Mouse (Mus musculus) CD4-positive, CD25-positive, alpha-beta regulatory T cell (primary cell): ENCODE measurements around the gene Olfr25. TPM values are rescaled to one million over a fixed set of nuclear protein-coding genes. Genes with fewer than 3 reads are reported as not detected.

Source experiments
- polyA plus RNA-seq: library from polyadenylated mRNA; unstranded; fragments of 100-300 nt; shearing (Covaris generic); gene quantifications from one replicate; pipeline ENCODE4 v1.2.1, GENCODE M21; 2017

Gene Olfr25
- 0.07 TPM for polyA plus RNA-seq

DNA sequence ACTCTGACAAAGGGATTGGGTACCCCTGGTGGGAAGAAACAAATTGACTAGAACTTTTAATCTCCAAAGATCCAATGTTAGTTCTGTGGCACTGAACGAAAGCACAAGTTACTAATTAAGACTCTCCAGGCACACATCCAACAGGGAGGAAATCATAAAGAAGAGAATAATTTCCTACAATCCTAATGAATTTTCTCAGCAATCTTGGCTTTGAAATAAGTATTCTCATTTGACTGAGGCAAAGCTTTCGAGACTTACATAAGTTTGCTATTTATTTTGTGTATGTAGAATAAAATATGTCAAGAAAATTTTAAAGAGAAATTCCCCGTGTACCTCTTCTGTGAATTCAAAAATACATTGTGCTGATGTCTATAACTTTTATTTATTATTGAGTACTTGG lies at the start of gene Olfr25:
Gene Olfr25, plus strand, starts transcription at position 301 of the 400 bp plus-strand sequence.

GRCm38 (mm10) chr9:38290807-38291206 lies 38.1 kb upstream of the Olfr25 start, which contains the start of gene Olfr896-ps1:
TSS of gene Olfr896-ps1 (plus strand) at chr9:38291107.

DNA sequence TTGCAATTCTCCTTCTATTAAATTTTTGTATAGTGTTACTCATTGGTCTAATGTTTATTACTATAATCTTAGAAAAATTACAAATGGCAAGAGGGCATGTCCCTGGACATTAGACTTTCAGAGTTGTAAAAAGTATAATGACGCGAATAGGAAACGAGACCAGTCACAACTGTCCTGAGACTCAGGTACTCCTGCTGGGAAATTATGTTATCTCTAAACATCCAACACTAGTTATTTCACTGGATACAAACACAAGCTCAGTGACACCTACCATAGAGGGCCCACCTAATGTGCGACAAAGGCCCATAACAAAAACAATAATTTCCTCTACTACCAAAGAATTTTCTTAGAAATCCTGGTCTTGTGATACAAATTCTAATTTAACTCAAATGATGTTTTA lies 19.3 kb downstream of the Olfr25 start, which contains the start of gene Olfr898:
Gene Olfr898, plus strand, starts transcription at position 301 of the 400 bp plus-strand sequence.

GRCm38 (mm10) chr9:38366596-38366995 lies 37.7 kb downstream of the Olfr25 start, which contains the start of gene Olfr250:
TSS of gene Olfr250 (plus strand) at chr9:38366896.

DNA sequence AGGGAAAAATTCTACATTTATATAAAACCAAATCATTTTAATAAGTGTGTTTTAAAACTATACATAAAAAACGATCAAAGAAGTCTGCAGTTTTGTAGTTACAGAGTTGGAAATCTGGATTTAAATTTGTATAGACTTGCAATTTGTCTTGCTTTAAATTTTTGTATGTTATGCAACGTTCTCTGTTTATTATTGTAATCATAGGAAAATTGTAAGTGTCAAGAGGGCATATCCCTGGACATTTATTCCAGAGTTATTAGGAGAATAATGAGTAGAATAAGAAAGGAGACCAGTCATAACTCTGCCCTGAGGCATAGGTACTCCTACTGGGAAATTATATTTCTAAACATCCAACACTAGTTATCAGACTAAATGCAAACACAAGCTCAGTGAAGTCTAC lies 47.9 kb downstream of the Olfr25 start, which contains the start of gene Olfr251:
Gene Olfr251, plus strand, starts transcription at position 301 of the 400 bp plus-strand sequence.

Other genes with a start within 250 kb of the Olfr25 start
- gene Olfr887, start 245.0 kb upstream of the Olfr25 start, polyA plus RNA-seq: 0.06 TPM
- 0.10 TPM for gene Olfr888, start 220.9 kb upstream of the Olfr25 start, polyA plus RNA-seq
- gene Olfr889, start 213.9 kb upstream of the Olfr25 start, polyA plus RNA-seq: 0.11 TPM
- gene Olfr890, start 186.5 kb upstream of the Olfr25 start, polyA plus RNA-seq: 0.04 TPM
- not detected for gene Olfr891, start 148.2 kb upstream of the Olfr25 start, polyA plus RNA-seq
- gene Olfr893, start 120.7 kb upstream of the Olfr25 start, polyA plus RNA-seq: not detected
- gene Olfr894, start 111.0 kb upstream of the Olfr25 start, polyA plus RNA-seq: not detected
- gene Olfr143, start 76.3 kb upstream of the Olfr25 start, polyA plus RNA-seq: not detected
- gene Olfr895, start 61.2 kb upstream of the Olfr25 start, polyA plus RNA-seq: not detected
- gene Olfr896-ps1, start 38.0 kb upstream of the Olfr25 start, polyA plus RNA-seq: not detected
- 0.12 TPM for gene Olfr898, start 19.4 kb downstream of the Olfr25 start, polyA plus RNA-seq
- gene Olfr250, start 37.8 kb downstream of the Olfr25 start, polyA plus RNA-seq: 0.06 TPM
- 0.08 TPM for gene Olfr251, start 48.0 kb downstream of the Olfr25 start, polyA plus RNA-seq
- 0.14 TPM for gene Olfr147, start 72.6 kb downstream of the Olfr25 start, polyA plus RNA-seq
- gene Olfr901, start 100.4 kb downstream of the Olfr25 start, polyA plus RNA-seq: not detected
- not detected for gene Olfr902, start 118.6 kb downstream of the Olfr25 start, polyA plus RNA-seq
- 0.07 TPM for gene Olfr904, start 134.1 kb downstream of the Olfr25 start, polyA plus RNA-seq
- gene Olfr905, start 142.0 kb downstream of the Olfr25 start, polyA plus RNA-seq: 0.14 TPM
- gene Olfr906, start 158.0 kb downstream of the Olfr25 start, polyA plus RNA-seq: not detected
- gene Olfr907, start 166.7 kb downstream of the Olfr25 start, polyA plus RNA-seq: not detected
- not detected for gene Olfr911-ps1, start 192.5 kb downstream of the Olfr25 start, polyA plus RNA-seq
- gene Olfr910, start 208.8 kb downstream of the Olfr25 start, polyA plus RNA-seq: not detected